Mouse (Mus musculus): ENCODE results near the gene Ralb.

Ralb gene

DNA sequence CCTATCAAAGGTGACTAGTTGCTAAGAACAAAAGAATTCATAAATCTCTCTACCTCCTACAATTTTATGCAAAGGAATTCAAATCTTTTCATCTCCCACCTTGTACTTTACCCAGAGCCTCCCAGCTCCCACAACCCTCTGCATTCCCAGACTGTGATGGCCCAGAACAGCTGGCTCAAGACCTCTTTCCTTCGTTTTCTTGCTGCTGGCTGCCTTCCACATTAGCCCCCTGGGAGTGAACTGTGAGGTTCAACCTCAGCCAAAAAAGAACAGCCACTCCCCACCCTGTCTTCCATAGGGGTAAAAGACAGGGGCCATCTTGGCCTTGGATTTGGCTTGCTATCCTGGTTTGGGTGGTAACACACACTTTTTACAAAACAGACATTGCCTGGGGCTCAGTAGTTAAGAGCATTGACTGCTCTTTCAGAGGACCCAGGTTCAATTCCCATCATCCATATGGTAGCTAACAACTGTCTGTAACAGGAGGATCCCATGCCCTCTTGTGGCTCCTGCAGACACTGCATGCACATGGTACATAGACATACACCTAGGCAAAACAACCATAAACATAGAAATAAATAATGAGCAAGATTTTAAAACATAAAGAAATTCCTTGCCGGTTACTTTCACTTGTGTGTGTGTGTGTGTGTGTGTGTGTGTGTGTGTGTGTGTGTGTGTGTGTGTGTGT is 10.4 kb downstream of the Ralb start:
- DNase-seq (ENCODE audit: low read depth, low spot score): peak; percentile 41

- DNase-seq (ENCODE audit: low read depth, low spot score): peak; percentile 55
Observed at GRCm38 (mm10) chr1:119492505-119492904, 12.1 kb downstream of the Ralb start.

DNA sequence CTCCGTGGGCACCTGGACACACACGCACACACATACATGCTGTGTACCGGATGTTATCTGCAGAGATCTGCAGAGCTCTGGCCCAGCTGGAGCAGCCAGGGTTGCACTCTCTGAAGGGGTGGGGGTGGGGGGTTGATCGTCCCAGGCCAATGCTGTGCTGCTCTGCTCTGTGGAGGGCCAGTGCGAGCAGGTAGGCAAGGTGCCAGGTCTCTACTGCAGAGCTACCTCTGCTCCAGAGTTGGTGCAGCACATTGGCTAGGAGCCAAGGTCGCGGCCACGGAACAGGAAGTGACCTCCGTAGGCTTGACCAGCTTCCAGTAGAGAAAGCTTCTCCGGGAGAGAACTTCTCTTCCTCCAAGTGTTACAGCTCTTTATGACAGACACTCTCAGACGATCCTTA is 12.5 kb downstream of the Ralb start:
- peak; percentile 63 for DNase-seq (ENCODE audit: low read depth, low spot score)

- DNase-seq (ENCODE audit: low read depth, low spot score): no peak
Observed at GRCm38 (mm10) chr1:119490765-119491164, 13.8 kb downstream of the Ralb start.

DNA sequence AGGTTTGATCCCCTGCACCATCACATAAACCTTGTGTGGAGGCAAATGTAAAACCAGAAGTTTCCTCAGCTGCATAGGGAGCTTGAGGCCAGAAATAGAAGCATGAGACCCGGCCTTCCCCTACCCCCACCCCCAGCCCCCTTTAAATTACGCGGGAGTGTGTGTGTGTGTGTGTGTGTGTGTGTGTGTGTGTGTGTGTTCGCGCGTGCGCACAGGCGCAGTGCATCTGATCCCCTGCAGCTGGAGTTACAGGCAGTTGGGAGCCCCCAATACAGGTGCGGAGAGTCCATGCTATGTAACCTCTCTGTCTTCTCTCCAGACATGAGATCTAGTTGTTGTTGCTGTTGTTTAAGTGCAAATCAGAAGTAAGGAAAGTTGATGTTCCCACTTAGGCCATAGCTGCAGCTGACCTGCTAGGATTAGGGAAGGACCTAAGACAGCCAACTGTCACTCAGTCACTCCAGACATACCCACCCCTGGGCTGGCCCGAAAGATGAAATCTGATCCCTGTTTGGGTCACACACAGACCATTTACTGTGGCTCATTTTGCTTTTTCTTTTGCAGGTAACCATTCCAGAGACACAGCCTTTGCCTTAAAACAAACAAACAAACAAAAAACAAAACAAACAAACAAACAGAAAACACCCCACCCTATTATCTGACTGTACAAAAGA is 16.5 kb downstream of the Ralb start:
- no peak for DNase-seq (ENCODE audit: low read depth, low spot score)

DNA sequence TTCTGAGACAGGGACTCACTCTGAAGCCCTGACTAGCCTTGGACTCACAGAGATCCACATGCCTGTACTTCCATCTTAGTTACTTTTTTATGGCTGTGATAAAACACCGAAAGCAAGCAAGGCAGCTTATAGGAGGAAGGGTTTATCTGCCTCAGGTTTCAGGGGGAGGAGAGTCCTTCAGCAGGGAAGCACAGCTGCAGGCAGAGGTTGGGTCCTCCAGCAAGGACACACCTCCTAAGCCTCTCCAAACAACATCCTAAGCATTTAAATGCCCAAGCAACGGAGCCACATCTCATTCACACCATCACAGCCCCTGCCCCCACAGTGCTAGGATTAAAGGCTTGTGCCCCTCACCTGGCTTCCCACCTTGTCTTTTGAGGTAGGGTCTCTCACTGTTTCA is 18.8 kb downstream of the Ralb start:
- DNase-seq (ENCODE audit: low read depth, low spot score): no peak

DNA sequence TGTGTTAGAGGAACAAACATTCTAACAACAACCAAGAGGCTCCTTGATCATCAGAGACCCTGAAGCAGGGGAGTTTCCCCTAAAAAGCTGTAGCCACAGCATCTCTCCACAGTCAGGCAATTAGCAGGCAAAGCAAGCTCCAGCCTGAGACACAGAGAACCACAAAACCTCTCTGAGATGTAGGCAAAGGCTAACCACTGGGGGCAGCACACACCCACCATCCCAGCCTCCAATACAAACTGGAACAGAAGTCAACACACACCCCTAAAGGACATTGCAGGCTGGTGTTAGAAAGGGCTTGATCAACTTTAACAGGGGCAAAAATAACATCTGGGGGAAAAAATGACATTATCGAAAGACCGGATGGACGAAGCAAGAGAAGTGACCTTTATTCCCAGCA is 20.1 kb downstream of the Ralb start:
- DNase-seq (ENCODE audit: low read depth, low spot score): peak; percentile 38

DNA sequence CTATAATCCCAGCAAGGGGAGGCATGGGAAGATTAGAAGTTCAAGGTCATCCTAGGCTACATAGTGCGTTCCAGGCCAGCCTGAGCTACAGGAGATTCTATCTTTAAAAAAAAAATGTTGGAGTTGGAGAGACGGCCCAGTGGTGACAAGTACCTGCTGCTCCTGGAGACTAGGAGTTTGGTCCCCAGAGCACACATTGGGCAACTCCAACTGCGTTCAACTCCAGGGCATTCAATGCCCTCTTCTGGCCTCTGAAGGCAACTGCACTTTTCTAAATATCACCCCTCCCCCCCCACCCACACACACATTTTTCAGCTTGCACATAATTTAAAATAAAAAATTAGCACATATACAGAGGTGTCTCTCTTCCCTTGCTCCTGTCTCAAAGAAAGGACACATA is 21.7 kb downstream of the Ralb start:
- DNase-seq (ENCODE audit: low read depth, low spot score): no peak

- peak; percentile 31 for DNase-seq (ENCODE audit: low read depth, low spot score)
Observed at GRCm38 (mm10) chr1:119481205-119481932, 23.2 kb downstream of the Ralb start.

DNA sequence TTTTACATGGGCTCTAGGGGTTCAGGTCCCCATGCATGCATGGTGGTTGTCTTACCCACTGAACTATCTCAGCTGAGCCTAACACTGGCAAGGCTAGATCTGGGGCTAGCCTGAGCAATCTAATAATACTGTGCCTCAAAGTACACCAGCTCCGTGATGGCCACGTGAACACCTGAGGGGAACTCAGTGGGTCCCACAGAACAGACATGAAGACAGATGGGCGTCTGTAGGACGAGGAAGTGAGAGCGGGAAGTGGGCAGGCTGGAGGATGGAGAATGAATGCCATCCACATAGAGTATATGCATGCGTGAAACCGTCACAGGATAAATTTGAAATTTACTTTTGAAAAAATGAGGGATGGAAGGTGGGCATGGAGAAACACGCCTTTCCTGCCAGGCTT is 23.9 kb downstream of the Ralb start:
- DNase-seq (ENCODE audit: low read depth, low spot score): peak; percentile 27

- DNase-seq (ENCODE audit: low read depth, low spot score): no peak
Observed at GRCm38 (mm10) chr1:119479641-119480040, 25.0 kb downstream of the Ralb start.

GRCm38 (mm10) chr1:119476905-119477353 is 27.7 kb downstream of the Ralb start:
- DNase-seq (ENCODE audit: low read depth, low spot score): no peak

- DNase-seq (ENCODE audit: low read depth, low spot score): no peak
Observed at GRCm38 (mm10) chr1:119474671-119475070, 29.9 kb downstream of the Ralb start.

GRCm38 (mm10) chr1:119472648-119473047 is 31.9 kb downstream of the Ralb start:
- no peak for DNase-seq (ENCODE audit: low read depth, low spot score)

DNA sequence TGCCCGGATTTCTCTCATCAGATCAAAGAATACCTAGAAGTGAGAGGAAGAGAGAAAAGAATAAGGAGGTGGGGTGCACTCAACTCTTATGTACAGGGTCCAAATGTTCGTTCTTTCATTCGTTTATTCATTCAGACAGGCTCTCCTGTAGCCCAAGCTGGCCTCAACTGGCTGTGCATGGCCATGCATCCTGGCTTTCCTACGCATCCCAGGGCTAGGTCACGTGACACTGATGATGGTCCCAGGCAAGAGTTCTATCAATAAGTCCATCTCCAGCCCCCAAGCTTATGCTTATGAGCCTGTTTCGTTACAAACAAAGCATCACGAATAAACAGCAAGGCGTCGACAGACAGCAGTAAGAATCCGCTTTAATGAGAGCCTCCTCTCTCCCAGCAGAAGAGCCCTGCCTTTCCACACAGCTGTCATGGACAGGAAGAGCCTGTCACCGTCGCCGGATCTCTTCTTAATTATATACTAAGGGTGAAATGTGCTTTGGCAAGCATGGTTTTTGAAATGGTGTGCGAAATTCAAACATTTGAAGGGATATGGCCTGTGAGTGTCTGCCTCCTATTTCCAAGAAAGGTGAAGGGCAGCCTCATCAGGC is 32.7 kb downstream of the Ralb start:
- no peak for DNase-seq (ENCODE audit: low read depth, low spot score)

- DNase-seq (ENCODE audit: low read depth, low spot score): peak; percentile 67
Observed at GRCm38 (mm10) chr1:119463386-119463785, 41.2 kb downstream of the Ralb start.

- DNase-seq (ENCODE audit: low read depth, low spot score): no peak
Observed at GRCm38 (mm10) chr1:119460062-119460461, 44.5 kb downstream of the Ralb start.

- peak; percentile 71 for DNase-seq (ENCODE audit: low read depth, low spot score)
Observed at GRCm38 (mm10) chr1:119457993-119458605, 46.5 kb downstream of the Ralb start.

DNA sequence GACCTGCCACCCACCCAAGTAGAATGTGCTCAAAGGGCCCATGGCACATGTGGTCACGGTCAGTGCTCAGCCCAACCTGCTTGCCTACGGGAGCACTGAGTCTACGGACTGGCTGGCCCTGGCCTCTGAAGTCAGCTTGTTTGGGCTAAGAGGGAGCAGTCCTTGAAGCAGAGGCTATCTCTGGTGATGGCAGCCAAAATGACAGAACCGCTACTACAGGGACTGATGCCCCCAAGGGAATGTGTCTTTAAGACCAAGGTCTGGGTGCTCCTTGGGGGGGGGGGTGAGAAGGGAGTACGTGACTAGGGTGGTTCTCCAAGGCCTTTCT is 47.1 kb downstream of the Ralb start:
- DNase-seq (ENCODE audit: low read depth, low spot score): no peak

DNA sequence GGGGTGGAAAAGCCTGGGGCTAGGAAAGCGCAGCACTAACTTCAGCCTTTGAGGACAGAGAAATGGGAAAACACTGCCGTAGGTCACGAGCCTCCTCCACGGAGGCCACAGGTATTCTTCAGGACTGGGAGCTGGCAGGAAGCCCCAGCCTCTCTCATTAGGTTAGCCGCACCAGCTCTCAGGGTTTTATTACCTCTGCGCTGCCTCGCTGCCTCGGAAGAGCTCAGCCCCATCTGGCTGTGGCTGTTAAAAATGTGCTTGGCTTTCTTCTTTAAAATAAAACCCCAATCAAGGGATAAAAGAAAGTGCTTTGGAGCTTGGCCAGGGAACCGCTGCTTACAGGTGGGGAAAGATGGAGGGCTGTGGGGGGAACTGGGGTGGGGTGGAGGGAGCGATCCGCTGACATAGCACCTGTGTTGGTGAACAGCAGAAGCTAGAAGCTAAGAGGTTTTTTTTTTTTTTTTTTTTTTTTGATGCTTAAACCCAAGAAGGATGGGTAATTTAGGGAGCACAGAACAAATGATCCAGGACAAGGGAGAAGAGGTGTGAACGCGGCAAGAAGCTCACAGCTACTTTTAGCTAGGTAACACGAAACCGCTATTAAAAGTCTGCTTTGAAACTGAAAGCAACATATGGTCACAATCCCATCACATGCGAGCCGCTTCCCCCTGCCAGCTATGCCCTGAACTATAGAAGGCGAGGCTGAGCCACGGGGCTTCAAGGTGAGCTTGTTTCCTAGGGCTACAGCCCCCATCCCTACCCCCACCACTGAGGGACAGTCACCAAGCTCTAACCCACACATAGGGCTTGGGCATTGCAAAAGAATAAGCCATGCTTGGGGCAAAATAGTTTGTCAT is 47.7 kb downstream of the Ralb start:
- DNase-seq (ENCODE audit: low read depth, low spot score): peak; percentile 64

DNA sequence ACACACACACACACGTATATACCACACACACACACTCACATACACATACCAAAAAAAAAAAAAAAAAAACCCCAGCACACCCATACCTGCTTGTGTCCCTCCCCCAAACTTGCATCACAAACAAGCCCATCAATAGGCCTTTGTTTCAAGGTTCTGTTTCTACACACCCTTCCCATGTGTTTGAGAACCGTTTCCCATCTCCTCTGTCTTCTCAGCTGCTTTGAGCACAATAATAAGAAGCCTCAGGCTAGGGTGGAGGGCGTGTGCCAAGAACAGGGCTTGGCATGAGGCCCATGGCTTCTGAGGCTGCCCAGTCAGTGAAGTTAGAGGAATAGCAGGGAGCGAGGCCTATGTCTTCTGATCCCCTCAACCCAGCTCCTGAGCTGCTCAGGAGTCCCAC is 50.9 kb downstream of the Ralb start:
- no peak for DNase-seq (ENCODE audit: low read depth, low spot score)
